Mouse (Mus musculus): Measurements from ENCODE around the gene Pth1r. TPM values are rescaled to one million over a fixed set of nuclear protein-coding genes. Genes with fewer than 3 reads are reported as not detected.
A peak's percentile ranks its signal among the peaks of the same experiment; 100 is the strongest.

The Pth1r gene
- polyA plus RNA-seq, 1 experiment, result 0.11 TPM

GRCm38 (mm10) chr9:110726867-110727266 is 20.1 kb downstream of the Pth1r start:
- Histone ChIP-seq H3K4me1 (peaks cover 38% of the 10 kb centered on the region), H3K4me3 (replicated peaks) (peak overlapping the region; percentile 69), H3K9me3 (no peaks in the 10 kb centered on the region), H3K36me3 (replicated peaks; ENCODE audit: low read length) (no peaks in the 10 kb centered on the region), H3K27me3 (replicated peaks) (peaks cover 79% of the 10 kb centered on the region)
- TF ChIP-seq GATA1 (IDR thresholded peaks at IDR 0.05; ENCODE audit: borderline replicate concordance, low read length) (no peak), FLI1 (IDR thresholded peaks at IDR 0.05; ENCODE audit: low read length) (no peak)

DNA sequence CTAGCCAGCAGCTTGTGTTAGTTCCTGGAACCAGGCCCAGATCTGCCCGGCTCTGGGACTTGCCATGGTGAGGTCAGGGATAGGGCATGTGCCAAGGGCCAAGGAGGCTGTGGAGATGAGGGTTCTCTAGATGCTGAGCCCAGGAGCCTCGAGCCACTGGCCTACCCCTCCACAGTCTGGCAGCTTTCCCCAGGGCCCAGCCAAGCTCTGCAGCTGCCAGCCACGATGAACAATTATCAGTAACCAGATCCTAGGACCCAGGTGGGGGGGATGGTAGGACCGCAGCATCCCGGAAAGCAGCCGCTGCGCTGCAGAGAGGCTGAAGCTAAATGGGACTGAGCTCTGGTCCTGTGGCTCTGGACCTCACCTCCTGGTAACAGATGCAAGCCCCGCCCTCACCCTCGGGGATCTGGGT is 21.2 kb downstream of the Pth1r start:
- H3K27me3 ChIP-seq (replicated peaks), result peaks cover 71% of the 10 kb centered on the region
- H3K36me3 ChIP-seq (replicated peaks; ENCODE audit: low read length), result no peaks in the 10 kb centered on the region
- peaks cover 33% of the 10 kb centered on the region for H3K4me1 ChIP-seq
- no peak overlapping the region for H3K4me3 ChIP-seq (replicated peaks)
- no peak for TF ChIP-seq GATA1 (IDR thresholded peaks at IDR 0.05; ENCODE audit: borderline replicate concordance, low read length)
- no peak for TF ChIP-seq FLI1 (IDR thresholded peaks at IDR 0.05; ENCODE audit: low read length)
- H3K9me3 ChIP-seq, result no peaks in the 10 kb centered on the region

GRCm38 (mm10) chr9:110722060-110722459 is 24.9 kb downstream of the Pth1r start:
- H3K9me3 ChIP-seq, result no peaks in the 10 kb centered on the region
- TF ChIP-seq GATA1 (IDR thresholded peaks at IDR 0.05; ENCODE audit: borderline replicate concordance, low read length) (no peak), FLI1 (IDR thresholded peaks at IDR 0.05; ENCODE audit: low read length) (no peak)
- H3K27me3 ChIP-seq (replicated peaks), result peaks cover 37% of the 10 kb centered on the region
- H3K4me3 ChIP-seq (replicated peaks), result no peak overlapping the region
- H3K36me3 ChIP-seq (replicated peaks; ENCODE audit: low read length), result peaks cover 19% of the 10 kb centered on the region
- H3K4me1 ChIP-seq, result peaks cover 26% of the 10 kb centered on the region

DNA sequence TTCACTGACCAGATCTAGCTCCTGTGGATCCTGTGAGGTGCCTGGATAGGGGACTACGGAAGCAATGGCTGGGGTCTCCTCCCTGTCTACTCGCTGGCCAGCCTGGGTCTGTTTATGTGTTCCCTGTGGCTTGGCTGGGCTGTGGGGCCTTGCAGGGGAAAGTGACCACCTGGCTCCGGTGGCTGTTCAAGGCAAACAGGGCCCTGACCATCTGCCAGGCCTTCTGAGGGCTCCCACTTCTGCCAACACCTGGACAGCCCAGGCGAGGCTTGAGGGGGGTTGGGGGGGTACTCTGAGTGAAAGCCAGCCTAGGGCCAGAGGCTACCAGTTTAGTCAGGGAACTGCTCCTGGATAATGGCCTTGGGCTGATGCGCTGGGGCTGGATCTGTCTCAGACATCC is 27.0 kb downstream of the Pth1r start:
- TF ChIP-seq GATA1 (IDR thresholded peaks at IDR 0.05; ENCODE audit: borderline replicate concordance, low read length) (no peak), FLI1 (IDR thresholded peaks at IDR 0.05; ENCODE audit: low read length) (no peak)
- peaks cover 16% of the 10 kb centered on the region for H3K27me3 ChIP-seq (replicated peaks)
- no peaks in the 10 kb centered on the region for H3K9me3 ChIP-seq
- peaks cover 23% of the 10 kb centered on the region for H3K4me1 ChIP-seq
- no peak overlapping the region for H3K4me3 ChIP-seq (replicated peaks)
- H3K36me3 ChIP-seq (replicated peaks; ENCODE audit: low read length), result peaks cover 40% of the 10 kb centered on the region

GRCm38 (mm10) chr9:110718810-110719209 is 28.1 kb downstream of the Pth1r start:
- no peaks in the 10 kb centered on the region for H3K9me3 ChIP-seq
- TF ChIP-seq GATA1 (IDR thresholded peaks at IDR 0.05; ENCODE audit: borderline replicate concordance, low read length) (no peak), FLI1 (IDR thresholded peaks at IDR 0.05; ENCODE audit: low read length) (no peak)
- no peak overlapping the region for H3K4me3 ChIP-seq (replicated peaks)
- peaks cover 52% of the 10 kb centered on the region for H3K36me3 ChIP-seq (replicated peaks; ENCODE audit: low read length)
- peaks cover 4% of the 10 kb centered on the region for H3K27me3 ChIP-seq (replicated peaks)
- H3K4me1 ChIP-seq, result peaks cover 30% of the 10 kb centered on the region

DNA sequence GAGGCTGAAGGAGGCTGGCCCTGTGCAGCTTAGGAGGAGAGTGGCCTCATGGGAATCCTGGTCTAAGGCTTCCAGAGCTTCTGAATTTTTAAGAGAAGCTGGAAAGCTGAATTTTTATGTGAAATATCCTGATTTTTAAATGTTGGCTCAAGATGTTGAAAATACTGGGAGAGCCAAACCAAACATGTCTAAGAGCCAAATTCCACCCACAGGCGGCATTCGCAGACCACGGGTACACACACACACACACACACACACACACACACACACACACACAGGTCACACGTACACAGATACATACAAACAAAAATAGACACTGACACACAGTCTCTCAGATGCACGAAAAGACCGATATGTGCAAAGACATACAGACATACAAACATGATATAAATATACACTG is 28.9 kb downstream of the Pth1r start:
- Histone ChIP-seq H3K9me3 (no peaks in the 10 kb centered on the region), H3K36me3 (replicated peaks; ENCODE audit: low read length) (peaks cover 58% of the 10 kb centered on the region), H3K4me1 (peaks cover 27% of the 10 kb centered on the region), H3K4me3 (replicated peaks) (no peak overlapping the region), H3K27me3 (replicated peaks) (peaks cover 2% of the 10 kb centered on the region)
- no peak for TF ChIP-seq FLI1 (IDR thresholded peaks at IDR 0.05; ENCODE audit: low read length)
- no peak for TF ChIP-seq GATA1 (IDR thresholded peaks at IDR 0.05; ENCODE audit: borderline replicate concordance, low read length)

DNA sequence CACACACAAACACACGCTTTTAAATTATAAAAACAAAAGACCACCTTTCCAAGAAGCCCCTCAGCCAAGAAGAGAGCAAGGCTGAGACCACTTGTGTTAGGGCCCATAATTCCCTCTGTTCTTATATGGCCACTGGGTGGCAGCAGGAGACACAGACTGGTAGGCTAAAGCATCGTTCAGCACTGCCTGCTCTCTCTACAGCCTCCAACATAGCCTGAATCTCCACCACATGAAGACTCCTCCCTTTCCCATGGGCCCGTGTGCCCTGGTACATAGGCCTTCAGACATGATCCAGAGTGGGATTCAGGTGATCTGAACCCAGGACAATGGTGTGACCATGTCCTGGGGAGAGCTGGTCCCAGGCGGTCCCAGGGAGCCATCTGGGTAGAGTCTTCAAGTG is 30.2 kb downstream of the Pth1r start:
- Histone ChIP-seq H3K4me1 (peaks cover 28% of the 10 kb centered on the region), H3K36me3 (replicated peaks; ENCODE audit: low read length) (peaks cover 71% of the 10 kb centered on the region), H3K4me3 (replicated peaks) (no peak overlapping the region), H3K9me3 (no peaks in the 10 kb centered on the region), H3K27me3 (replicated peaks) (peaks cover 2% of the 10 kb centered on the region)
- TF ChIP-seq GATA1 (IDR thresholded peaks at IDR 0.05; ENCODE audit: borderline replicate concordance, low read length) (no peak), FLI1 (IDR thresholded peaks at IDR 0.05; ENCODE audit: low read length) (no peak)

- H3K27me3 ChIP-seq (replicated peaks), result peaks cover 2% of the 10 kb centered on the region
- TF ChIP-seq FLI1 (IDR thresholded peaks at IDR 0.05; ENCODE audit: low read length) (no peak), GATA1 (IDR thresholded peaks at IDR 0.05; ENCODE audit: borderline replicate concordance, low read length) (no peak)
- peak overlapping the region; percentile 23 for H3K4me3 ChIP-seq (replicated peaks)
- peaks cover 42% of the 10 kb centered on the region for H3K4me1 ChIP-seq
- no peaks in the 10 kb centered on the region for H3K9me3 ChIP-seq
- H3K36me3 ChIP-seq (replicated peaks; ENCODE audit: low read length), result peaks cover 83% of the 10 kb centered on the region
Observed at GRCm38 (mm10) chr9:110715426-110715825, 31.5 kb downstream of the Pth1r start.

DNA sequence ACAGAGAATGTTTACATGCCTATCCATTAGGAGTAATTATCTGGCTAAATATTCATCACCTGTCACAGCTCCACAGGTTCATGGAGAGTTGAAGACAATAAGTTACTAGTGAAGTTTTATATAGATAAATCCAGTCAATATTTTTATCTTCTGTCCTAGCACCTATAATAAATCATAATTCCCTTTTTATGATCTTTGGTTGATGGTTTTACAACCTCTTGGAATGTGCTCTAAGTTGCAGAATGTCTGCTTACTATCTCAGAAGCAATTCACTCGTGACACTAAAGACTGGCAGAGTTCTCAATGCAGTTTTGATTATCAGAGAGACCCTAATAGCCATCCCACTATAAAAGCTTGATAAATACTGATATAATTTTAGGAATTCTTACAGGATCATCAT is 33.6 kb downstream of the Pth1r start:
- TF ChIP-seq FLI1 (IDR thresholded peaks at IDR 0.05; ENCODE audit: low read length) (no peak), GATA1 (IDR thresholded peaks at IDR 0.05; ENCODE audit: borderline replicate concordance, low read length) (no peak)
- H3K4me3 ChIP-seq (replicated peaks), result no peak overlapping the region
- peaks cover 87% of the 10 kb centered on the region for H3K36me3 ChIP-seq (replicated peaks; ENCODE audit: low read length)

DNA sequence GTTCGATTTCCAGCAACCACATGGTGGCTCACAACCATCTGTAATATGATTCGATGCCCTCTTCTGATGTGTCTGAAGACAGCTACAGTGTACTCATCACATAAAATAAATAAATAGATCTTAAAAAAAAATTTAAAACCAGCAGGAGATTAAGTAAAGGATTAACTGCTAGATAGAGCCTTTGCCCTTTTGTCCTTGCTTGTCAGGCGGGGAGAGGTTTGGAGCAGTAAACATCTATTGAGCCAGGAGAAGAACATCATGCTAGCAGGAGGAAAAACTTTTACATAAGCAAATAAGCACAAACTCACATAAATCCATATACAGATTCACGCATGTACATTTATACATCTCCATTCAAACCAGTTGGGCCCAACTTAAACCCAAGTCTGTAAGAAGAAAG is 34.4 kb downstream of the Pth1r start:
- H3K36me3 ChIP-seq (replicated peaks; ENCODE audit: low read length), result peaks cover 91% of the 10 kb centered on the region
- H3K4me1 ChIP-seq, result peaks cover 70% of the 10 kb centered on the region
- no peak overlapping the region for H3K4me3 ChIP-seq (replicated peaks)
- no peaks in the 10 kb centered on the region for H3K27me3 ChIP-seq (replicated peaks)
- no peak for TF ChIP-seq GATA1 (IDR thresholded peaks at IDR 0.05; ENCODE audit: borderline replicate concordance, low read length)
- TF ChIP-seq FLI1 (IDR thresholded peaks at IDR 0.05; ENCODE audit: low read length), result no peak
- no peaks in the 10 kb centered on the region for H3K9me3 ChIP-seq

More for the DNA sequence above, 33.6 kb downstream of the Pth1r start:
- H3K4me1 ChIP-seq, result peaks cover 62% of the 10 kb centered on the region
- no peaks in the 10 kb centered on the region for H3K27me3 ChIP-seq (replicated peaks)
- H3K9me3 ChIP-seq, result no peaks in the 10 kb centered on the region

DNA sequence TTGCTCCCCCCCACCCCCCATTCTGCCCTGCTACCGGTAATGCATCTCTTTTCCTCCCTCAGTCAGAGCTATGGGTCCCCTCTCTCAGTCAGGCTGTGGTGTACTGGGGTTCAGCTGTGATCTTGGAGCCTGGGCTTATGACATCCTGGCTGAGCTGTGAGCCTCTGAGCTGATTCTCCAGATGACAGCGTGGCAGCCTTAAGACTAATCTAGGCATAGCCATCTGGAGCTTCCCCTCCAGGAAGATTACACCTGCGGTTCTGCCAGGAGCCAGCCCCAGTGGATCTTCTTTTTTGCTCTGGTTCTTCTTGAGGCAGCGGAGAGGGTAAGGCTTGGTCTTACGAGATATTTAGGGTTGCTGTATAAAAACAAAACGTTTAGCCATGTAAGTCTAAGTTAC is 34.9 kb downstream of the Pth1r start:
- no peaks in the 10 kb centered on the region for H3K9me3 ChIP-seq
- TF ChIP-seq GATA1 (IDR thresholded peaks at IDR 0.05; ENCODE audit: borderline replicate concordance, low read length), result no peak
- no peak for TF ChIP-seq FLI1 (IDR thresholded peaks at IDR 0.05; ENCODE audit: low read length)
- H3K27me3 ChIP-seq (replicated peaks), result no peaks in the 10 kb centered on the region
- H3K4me1 ChIP-seq, result peaks cover 75% of the 10 kb centered on the region
- peak overlapping the region; percentile 30 for H3K4me3 ChIP-seq (replicated peaks)
- peaks cover 92% of the 10 kb centered on the region for H3K36me3 ChIP-seq (replicated peaks; ENCODE audit: low read length)

All from megakaryocyte, embryonic 14.5 days (primary cell).